Mouse (Mus musculus) left cerebral cortex, postnatal 10 days (tissue): ENCODE measurements at regions not wholly inside any gene's neighbourhood (a gene's known extent, or its start where the extent isn't known, plus 50 kb on each side); places are given as distances from the start of the nearest gene placed in this dataset.

ENCODE experiments used
- DNase-seq, 2 experiments: peaks; one replicate each; pipeline ENCODE4 v3.0.0; 2021 to 2022; ENCODE audit warnings: low spot score in 2 of 2, mixed read lengths in 1 of 2; ENCODE audit errors: extremely low spot score in 1 of 2
- intact Hi-C: fragments of 180-260 bp; cut with DNase I; formaldehyde crosslinking; loops from one replicate; pipeline ENCODE4 v1.15.1; 2025

- intact Hi-C loops: no loop called here
- DNase-seq: no peak
Measured at GRCm38 (mm10) chrX:12219474-12219873, 59.3 kb upstream of the Bcor start.

GRCm38 (mm10) chrX:12224314-12224713, 64.2 kb upstream of the Bcor start:
- intact Hi-C loops: no loop called here

GRCm38 (mm10) chrX:12225116-12225891, 65.1 kb upstream of the Bcor start:
- DNase-seq: no peak
- intact Hi-C loops: no loop called here

More at GRCm38 (mm10) chrX:12224314-12224713, 64.2 kb upstream of the Bcor start:
- no peak for DNase-seq

GRCm38 (mm10) chrX:12225892-12226206, 65.7 kb upstream of the Bcor start:
- no peak for DNase-seq
- intact Hi-C loops: no loop called here

- intact Hi-C loops: no loop called here
- DNase-seq: peak in 1 of 2 experiments; percentile 57
Measured at GRCm38 (mm10) chrX:12240505-12241011, 80.4 kb upstream of the Bcor start.

GRCm38 (mm10) chrX:12241751-12242150, 81.6 kb upstream of the Bcor start:
- DNase-seq: peak in 1 of 2 experiments; percentile 32
- intact Hi-C loops: no loop called here

GRCm38 (mm10) chrX:12249071-12249470, 88.9 kb upstream of the Bcor start:
- no peak for DNase-seq
- intact Hi-C loops: no loop called here

GRCm38 (mm10) chrX:12249911-12250310, 89.8 kb upstream of the Bcor start:
- no peak for DNase-seq
- intact Hi-C loops: loop anchor here (5.0 kb wide), 2 partner anchors 98 to 158 kb away; no protein-coding TSS in a partner anchor

- DNase-seq: peak; percentile 9 to 79
- intact Hi-C loops: loop anchor here (5.0 kb wide), 2 partner anchors 100 to 160 kb away; no protein-coding TSS in a partner anchor
Measured at GRCm38 (mm10) chrX:12251853-12252679, 91.9 kb upstream of the Bcor start.

GRCm38 (mm10) chrX:12252680-12253021, 92.5 kb upstream of the Bcor start:
- intact Hi-C loops: loop anchor here (5.0 kb wide), 2 partner anchors 100 to 160 kb away; no protein-coding TSS in a partner anchor

GRCm38 (mm10) chrX:12256758-12257157, 96.6 kb upstream of the Bcor start:
- no peak for DNase-seq
- intact Hi-C loops: no loop called here

More at GRCm38 (mm10) chrX:12252680-12253021, 92.5 kb upstream of the Bcor start:
- DNase-seq: no peak

GRCm38 (mm10) chrX:12263834-12264233, 103.7 kb upstream of the Bcor start:
- intact Hi-C loops: no loop called here
- DNase-seq: no peak

- intact Hi-C loops: no loop called here
- no peak for DNase-seq
Measured at GRCm38 (mm10) chrX:12284741-12285140, 124.6 kb upstream of the Bcor start.

GRCm38 (mm10) chrX:12285141-12285540, 125.0 kb upstream of the Bcor start:
- intact Hi-C loops: no loop called here
- DNase-seq: no peak

- intact Hi-C loops: no loop called here
- DNase-seq: no peak
Measured at GRCm38 (mm10) chrX:12285976-12286909, 126.1 kb upstream of the Bcor start.

- no peak for DNase-seq
- intact Hi-C loops: no loop called here
Measured at GRCm38 (mm10) chrX:12286910-12287522, 126.9 kb upstream of the Bcor start.

- intact Hi-C loops: no loop called here
- peak; percentile 9 to 46 for DNase-seq
Measured at GRCm38 (mm10) chrX:12287656-12288561, 127.8 kb upstream of the Bcor start.
